Mouse (Mus musculus): Measurements from ENCODE around the gene Vps4a. TPM values are rescaled to one million over a fixed set of nuclear protein-coding genes. Genes with fewer than 3 reads are reported as not detected.
A peak's percentile ranks its signal among the peaks of the same experiment; 100 is the strongest.
"Not testable (repeated sequence)": the region's sequence is repeated elsewhere in the genome, so short reads cannot be mapped to it uniquely, and the experiment has no call there.

Vps4a gene
- total RNA-seq (2021) = 100 to 1,000 TPM; 110 to 113 TPM
- long read RNA-seq, experiment 1, transcript Vps4a-201 (11 exons, 2,178 nt) = major isoform, 91 of 97 reads
- long read RNA-seq, experiment 1, partial matches to known transcripts = 4 of 97 reads
- long read RNA-seq, experiment 1, other reads (novel, unspliced or antisense) = 2 of 97 reads
- long read RNA-seq, experiment 2, transcript Vps4a-201 (11 exons, 2,178 nt) = major isoform, 113 of 131 reads
- long read RNA-seq, experiment 2, partial matches to known transcripts = 10 of 131 reads
- long read RNA-seq, experiment 2, other reads (novel, unspliced or antisense) = 8 of 131 reads

DNA sequence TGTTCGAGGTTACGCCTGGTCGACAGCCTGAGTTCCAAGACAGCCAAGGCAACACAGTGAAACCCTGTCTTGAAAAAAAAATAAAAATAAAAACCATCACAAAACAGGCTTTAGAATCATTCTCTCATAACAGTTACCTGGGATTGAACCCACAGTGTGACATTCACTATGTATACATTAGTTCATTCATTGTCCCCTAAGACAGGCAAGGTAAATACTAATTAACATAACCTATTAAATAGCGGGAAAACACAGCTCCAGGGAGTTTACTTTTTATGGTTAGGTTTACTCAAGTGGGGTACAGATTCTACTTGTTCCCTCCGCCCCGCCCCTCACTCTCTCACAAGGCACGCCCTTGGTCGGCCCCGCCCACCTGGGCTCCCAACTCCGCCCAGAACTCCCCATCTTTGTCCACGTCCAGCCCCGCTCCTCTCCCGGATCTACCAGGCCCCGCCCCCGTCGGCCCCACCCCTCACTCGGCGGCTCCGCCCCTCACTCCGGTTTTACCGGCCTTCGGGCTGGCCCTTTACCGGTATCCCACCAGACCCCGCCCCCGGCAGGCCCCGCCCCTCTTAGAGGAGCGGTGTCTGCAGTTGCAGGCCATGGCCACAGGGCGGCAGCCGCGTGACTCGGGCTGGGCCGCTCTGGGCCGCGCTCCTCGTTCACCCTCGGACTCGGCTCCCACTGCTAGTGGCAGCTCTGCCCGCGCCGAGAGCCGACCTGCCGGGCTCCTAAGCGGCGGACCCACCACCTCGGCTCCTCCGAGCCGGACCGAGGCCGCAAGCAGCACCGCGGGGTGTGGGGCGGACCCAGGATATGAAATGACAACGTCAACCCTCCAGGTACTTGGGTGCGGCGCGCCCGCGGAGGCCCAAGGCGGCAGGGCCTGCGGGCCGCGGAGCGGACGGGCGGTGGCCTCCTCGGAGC lies at the start of gene Vps4a:
Gene Vps4a, plus strand, starts transcription at position 573 of the 927 bp plus-strand sequence.
- DNase-seq (ENCODE audit: low spot score in 2 of 2) = peak; percentile 96

DNA sequence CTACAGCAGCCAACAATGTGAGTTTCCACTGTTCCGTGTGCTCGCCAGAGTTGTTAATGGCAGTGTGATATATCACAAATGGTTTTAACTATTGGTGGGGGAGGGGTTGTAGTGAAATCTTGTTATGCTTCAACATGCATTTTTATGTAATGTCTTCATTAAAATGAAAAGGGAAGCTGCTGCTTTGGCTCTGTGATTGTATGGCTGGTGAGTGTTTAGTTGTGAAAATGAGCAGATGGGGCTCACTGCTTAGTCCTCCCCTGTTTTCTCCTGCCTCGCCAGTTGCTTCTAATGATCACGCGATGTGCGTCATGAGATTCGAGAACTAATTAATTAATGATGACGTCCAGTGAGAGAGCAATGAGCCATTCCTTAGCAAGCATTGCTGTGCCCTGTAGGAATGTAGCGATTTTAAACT lies 45.6 kb upstream of the Vps4a start:
- peak in 1 of 2 experiments; percentile 63 for DNase-seq (ENCODE audit: low spot score in 2 of 2)

DNA sequence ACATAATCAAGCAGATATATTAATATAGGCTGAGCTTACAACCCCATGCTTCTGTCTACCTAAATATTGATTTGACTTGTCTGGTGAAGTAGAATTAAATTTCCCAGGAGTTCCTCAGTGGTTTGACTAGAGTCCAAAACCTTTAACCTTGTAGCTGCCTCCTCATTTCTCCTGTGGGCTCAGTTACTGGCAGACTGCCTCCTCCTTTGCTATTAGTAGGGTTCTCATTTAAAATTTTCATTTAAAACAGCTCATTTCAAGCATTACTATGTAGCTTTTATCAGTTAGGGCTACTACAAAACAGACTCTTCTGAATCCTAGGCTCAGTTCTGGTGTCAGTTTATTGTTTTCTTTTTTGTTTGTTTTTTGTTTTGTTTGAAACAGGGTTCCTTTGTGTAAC lies 45.1 kb upstream of the Vps4a start:
- DNase-seq (ENCODE audit: low spot score in 2 of 2) = no peak

DNA sequence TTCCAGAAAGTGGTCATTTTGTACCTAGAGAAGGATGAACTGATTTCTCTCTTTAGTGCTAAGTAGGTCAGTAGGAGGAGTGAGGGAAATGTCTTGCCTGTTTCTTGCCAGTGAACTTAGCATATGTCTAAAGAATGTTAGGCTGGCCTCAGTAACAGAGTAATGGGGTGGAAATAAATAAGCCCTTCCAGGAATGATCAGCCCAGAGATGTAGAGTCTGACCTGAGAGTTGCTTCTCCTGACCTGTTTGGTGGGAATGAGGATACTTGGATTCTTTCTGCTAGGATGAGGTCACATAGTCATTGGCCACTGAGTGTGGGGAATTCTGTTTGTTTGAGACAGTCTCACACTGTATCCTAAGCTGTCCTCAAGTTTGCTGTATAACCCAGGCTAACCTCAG lies 43.5 kb upstream of the Vps4a start:
- DNase-seq (ENCODE audit: low spot score in 2 of 2) = no peak

DNA sequence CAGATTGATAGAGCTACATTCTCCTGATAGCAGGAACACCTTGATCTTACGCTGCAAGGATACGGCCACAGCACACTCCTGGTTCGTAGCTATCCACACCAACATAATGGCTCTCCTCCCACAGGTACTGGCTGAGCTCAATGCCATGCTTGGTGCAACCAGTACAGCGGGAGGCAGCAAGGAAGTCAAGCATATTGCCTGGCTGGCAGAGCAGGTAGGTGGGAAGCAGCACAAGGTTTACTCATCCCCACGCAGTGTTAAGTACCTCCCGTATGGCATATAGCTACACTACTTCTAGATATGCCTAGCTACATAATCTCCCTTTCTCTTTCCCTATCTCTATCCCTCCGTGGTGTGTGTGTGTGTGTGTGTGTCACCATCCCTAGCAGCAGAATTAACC lies 39.6 kb upstream of the Vps4a start:
- DNase-seq (ENCODE audit: low spot score in 2 of 2) = no peak

DNA sequence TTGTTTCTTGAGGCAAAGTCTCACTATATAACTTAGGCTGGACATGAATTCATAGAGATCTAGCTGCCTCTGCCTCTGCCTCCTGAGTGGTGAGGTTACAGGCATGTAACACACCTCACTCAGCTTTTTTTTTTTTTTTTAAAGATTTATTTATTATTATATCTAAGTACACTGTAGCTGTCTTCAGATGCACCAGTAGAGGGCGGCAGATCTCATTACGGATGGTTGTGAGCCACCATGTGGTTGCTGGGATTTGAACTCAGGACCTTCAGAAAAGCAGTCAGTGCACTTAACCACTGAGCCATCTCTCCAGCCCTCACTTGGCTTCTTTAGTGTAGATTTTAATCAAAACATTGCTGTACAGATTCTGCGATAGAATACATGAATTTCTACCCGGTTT lies 34.7 kb upstream of the Vps4a start:
- DNase-seq (ENCODE audit: low spot score in 2 of 2) = not testable (repeated sequence)

DNA sequence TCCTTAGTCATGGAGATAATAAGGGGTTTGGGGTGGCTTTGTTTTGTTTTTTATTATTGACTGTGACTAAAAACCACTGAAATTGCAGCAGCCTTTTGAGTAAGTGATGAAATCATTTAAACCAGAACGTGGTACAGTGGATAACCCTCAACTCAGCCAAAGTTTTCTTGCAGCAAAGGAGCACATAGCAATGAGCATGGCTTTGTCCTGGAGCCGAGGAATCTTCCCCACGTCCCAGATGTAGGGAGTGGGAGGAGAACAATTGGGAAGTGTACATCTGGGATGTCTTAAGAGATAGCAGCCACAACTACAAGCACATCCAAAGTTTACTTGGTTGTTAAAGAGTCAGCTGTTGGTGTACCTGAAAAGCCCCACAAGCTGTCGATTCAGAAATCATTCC lies 33.6 kb upstream of the Vps4a start:
- DNase-seq (ENCODE audit: low spot score in 2 of 2) = no peak

DNA sequence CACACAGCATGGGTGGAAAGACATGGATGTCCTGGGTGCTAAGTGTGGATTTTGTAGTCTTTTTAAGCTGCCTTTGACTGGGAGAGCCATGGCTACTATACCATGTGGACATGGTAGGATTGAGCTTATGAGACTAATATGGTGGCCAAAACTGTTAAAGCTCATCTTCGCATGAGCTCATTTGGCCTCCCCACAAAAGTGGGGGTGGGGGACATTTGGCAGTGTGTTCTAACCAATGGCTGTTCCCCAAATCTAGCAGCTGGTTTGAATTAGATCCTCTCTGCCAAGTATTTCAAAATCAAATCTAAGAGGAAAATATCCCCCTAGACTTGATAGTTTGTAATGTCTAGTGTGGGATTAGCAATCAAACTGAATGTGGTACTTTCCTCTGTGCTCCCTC lies 32.0 kb upstream of the Vps4a start:
- peak; percentile 51 to 71 for DNase-seq (ENCODE audit: low spot score in 2 of 2)

DNA sequence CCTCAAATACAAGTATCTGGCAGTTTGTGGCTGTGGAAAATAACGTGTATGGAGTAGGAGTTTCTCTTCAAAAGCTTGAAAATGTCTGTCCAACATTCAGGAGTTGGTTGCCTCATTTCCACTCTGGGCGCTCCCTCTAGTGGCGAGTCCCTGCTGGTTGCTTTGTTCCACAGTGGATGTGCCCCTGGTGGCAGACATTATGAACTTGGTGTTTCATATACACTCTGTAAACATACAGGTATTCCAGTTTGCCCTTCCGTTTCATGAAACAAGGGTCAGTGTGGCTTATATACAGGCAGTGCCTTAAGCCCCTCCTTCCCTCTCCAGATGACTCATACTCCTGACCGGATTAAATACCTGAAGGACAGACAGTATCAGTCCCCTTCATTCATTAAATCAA lies 28.5 kb upstream of the Vps4a start:
- peak; percentile 88 to 91 for DNase-seq (ENCODE audit: low spot score in 2 of 2)

DNA sequence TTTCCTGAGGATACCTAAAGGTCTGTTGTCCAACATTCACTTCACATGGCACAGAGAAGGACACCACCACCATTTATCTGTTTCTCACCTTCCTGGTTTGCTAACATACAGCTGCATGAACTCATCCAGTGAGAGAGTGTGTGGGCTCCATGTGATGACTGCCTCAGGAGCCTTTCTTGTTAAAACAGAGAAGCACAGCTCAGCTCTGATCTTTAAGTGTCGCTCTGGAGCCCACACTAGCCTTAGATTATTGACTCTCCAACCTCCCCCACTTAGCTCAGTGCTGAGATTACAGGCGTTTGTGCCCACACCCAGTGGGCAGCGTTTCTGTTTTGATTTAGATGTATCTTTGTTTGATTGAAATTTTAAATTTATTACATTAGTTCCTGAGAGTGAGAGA lies 23.2 kb upstream of the Vps4a start:
- no peak for DNase-seq (ENCODE audit: low spot score in 2 of 2)

DNA sequence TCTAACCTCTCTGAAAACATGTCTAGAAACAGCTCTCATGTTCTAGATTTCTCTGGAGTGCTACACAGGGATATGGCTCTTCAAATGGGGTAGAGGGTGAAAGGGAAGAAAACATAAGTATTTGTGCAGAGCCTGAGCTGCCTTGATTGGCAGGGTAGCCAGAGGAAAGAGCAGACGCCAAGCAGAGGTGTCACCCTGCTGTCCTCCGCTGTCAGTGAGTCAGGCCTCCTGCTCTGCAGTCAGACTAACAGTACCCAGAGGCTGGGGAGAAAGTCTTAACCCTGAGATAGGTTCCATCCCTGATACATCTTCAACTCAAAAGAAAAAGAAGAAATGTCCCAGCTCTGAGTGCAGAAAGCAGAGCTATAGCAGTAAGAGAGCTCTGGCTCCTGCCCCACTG lies 18.4 kb upstream of the Vps4a start:
- no peak for DNase-seq (ENCODE audit: low spot score in 2 of 2)

DNA sequence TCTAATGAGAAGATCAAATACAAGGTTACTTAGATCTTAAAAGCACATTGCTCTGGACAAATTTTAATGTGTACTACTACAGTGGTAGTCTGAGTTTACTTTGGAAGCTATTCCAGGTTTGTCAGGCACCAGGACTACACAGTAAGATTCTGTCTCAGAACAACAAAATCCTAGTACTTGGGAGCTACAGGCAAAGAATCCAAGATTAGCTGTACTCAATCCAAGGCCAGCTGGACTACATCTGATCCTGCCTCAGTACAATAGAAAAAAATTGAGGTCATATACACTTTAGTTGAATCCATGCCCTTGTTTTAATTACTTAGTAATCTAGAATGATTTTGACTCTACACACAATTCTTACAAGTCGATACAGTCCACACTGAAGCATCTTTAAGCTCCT lies 16.1 kb upstream of the Vps4a start:
- DNase-seq (ENCODE audit: low spot score in 2 of 2) = no peak

DNA sequence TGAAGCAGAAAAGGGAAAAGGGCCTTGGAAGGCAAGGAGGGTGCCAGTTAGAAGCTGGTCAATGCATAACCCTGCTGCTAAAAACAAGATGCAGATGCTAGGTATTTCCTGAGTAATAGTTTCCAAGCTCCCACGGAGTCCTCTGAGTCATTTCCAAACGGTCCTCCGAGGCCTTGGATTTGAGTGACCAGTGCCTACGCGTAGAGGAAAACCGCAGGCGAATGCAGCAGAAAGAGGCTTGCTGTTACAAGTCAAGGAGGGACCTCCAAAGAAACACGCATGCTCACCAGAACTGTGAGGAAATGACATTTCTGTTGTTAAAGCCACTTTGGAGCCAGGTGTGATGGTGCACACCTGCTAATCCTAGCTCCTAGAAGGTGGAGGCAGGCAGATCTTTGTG lies 7.5 kb upstream of the Vps4a start:
- no peak for DNase-seq (ENCODE audit: low spot score in 2 of 2)

DNA sequence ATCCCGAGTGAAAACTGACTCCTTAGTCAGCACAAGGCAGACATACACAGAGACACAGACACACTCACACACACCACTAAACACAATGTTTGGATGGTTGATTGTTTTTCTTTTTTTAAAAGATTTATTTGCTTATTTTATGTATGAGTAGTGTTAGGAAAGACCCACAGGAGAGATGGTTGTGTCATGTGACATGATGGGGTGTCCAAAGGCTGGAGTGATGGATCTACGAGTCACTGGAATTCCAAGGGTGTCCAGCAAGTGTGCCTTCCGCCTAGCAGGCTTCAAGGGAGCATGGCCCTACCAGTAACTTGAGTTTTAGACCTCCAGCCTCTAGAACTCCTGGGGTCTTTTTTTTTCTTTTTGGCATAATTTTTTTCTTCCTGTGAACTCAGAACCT lies 1.7 kb upstream of the Vps4a start:
- DNase-seq (ENCODE audit: low spot score in 2 of 2) = no peak

DNA sequence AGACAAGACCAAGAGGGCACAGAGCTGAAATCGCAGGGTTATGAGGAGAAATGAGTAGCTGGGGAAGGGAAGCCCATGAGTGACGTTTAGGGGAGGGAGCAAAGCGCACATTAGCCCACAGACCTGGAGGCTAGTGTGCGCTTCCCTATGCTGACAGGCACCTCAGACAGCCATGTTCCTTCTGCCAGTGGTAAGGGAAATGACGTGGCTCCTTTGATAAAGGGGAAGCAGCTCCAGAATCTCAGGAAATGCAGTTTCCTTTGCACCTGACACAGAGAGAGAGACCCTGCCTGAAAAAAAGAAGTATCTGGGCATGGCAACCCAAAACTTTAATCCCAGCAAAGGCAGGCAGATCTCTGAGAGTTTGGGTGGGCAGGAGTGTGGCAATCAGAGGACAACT lies 964 bp upstream of the Vps4a start:
- DNase-seq (ENCODE audit: low spot score in 2 of 2) = no peak

DNA sequence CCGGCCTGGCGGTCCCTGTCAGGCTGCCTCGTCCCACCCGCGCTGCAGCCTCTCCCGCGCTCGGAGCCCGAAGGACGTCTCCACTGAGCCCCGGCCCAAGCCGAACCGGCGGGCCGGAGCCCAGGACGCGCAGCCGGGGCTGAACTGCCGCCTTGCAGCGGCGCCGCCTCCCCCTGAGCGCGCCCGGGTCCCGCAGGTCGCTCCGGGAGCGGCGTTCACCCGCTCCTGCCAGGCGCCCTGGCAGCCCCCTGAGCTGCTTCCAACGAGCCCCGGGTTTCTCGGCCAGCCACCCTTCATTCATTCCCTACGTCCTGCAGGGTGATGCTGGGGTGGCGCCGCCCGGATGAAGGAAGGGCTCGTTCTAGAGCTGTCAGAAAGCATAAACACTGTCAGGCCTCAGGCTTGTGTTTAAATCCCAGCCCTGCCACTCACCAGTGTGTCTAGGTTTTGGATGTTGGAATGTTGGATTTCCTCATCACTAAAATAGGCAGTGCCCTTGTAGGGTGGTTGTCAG lies 612 bp downstream of the Vps4a start:
- DNase-seq (ENCODE audit: low spot score in 2 of 2) = no peak

DNA sequence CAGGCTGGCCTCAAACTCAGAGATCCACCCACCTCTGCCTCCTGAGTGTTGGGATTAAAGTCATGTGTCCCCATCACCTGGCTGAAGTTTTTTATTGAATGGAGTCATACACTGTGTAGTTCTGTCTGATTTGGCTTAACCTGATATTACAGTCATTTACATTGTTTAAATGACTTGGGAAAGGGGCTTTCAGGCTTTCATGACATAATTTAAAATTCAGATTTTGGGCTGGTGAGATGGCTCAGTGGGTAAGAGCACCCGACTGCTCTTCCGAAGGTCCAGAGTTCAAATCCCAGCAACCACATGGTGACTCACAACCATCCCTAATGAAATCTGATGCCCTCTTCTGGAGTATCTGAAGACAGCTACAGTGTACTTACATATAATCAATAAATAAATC lies 2.6 kb downstream of the Vps4a start:
- DNase-seq (ENCODE audit: low spot score in 2 of 2) = not testable (repeated sequence)

DNA sequence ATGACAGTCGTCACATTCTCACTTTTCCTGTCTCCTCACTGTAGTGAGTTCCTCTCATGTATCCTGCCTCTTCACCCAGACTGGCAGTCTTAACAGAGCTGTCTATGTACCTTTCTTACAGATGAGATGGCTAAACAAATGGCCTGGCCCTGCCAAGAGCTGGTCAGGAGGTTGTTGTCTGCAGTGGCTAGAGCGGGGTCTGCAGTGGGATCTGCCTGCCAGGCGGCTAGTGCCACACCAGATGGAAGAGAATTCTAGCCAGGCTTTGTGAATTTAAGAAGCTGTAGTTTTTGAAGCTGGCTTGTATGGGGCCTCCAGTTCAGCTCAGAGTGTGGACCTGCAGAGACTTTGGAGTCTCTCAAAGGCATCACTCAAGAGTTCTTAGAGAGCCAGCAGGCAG lies 4.6 kb downstream of the Vps4a start:
- DNase-seq (ENCODE audit: low spot score in 2 of 2) = no peak

DNA sequence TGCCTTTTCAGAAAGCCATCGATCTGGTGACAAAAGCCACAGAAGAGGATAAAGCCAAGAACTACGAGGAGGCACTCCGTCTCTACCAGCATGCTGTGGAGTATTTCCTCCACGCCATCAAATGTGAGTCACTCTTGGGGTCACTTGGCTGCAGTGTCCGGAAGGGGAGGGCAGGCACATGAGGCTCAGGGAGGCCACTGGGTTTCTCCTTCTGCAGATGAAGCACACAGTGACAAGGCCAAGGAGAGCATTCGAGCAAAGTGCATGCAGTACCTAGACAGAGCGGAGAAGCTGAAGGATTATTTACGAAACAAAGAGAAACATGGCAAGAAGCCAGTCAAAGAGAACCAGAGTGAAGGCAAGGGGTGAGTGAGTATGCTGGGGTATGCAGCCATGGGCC lies 5.6 kb downstream of the Vps4a start:
- DNase-seq (ENCODE audit: low spot score in 2 of 2) = no peak

DNA sequence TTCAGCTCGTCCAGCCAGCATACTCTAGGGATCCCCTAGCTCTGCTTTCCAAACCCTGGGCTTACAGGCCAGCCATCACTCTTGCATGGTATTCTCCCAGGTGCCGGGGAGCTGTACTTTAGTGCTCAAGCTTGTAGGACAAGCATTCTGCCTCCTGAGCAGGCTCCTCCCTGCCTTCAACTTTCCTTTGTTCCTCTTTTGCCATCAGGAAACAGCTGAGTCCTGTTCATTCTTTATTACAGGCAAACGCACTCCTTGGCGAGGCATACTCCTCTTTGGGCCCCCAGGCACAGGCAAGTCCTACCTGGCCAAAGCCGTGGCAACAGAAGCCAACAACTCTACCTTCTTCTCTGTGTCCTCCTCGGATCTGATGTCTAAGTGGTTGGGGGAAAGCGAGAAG lies 9.6 kb downstream of the Vps4a start:
- DNase-seq (ENCODE audit: low spot score in 2 of 2) = no peak

DNA sequence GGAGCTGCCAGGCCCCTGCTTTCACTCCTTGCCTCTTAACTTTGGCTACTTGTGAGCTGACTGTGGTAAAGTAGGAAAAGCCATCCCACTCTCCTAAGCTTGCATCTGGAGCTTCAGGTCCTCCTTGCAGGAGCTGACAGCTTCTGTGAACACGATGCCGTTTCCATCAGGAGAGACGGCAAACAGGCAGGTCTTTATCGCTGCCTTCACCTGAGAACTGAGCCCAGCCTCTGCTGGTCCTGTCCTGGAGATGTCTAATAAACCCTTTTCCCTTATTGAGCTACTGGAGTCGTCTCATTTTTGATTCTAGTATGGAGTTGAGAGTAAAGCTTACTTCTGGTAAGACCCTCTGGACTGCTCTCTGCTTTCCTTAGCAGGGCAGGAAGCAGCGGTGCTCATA lies 14.5 kb downstream of the Vps4a start:
- no peak for DNase-seq (ENCODE audit: low spot score in 2 of 2)

DNA sequence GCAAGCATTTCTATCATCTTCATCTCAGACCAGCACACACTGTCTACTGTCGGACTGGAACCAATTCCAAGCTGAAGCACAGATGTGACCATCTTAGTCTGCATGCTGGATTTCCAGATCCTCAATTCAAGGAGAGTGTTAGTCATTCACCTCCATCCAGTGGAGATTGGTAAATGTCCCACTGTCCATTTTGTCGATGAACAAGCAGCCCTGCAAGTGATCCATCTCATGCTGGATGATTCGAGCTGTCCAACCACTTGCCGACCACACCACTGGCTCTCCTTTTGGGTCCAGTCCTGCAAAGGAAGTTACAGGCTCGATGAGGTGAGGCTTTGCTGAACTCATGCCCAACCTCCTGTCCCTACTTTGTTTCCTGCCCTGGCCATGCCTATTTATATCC lies 16.0 kb downstream of the Vps4a start:
- DNase-seq (ENCODE audit: low spot score in 2 of 2) = no peak
